Mouse (Mus musculus) neural tube, embryonic 13.5 days (tissue): Measurements from ENCODE around the gene Cox5b. TPM values are rescaled to one million over a fixed set of nuclear protein-coding genes. Genes with fewer than 3 reads are reported as not detected.

ENCODE experiments used
- ATAC-seq: fragments of 200-750 bp; cut with Nextera tagmentation; 2 replicates; pipeline ENCODE4 v1.8.0; 2017; ENCODE audit warnings: low read depth, mild to moderate bottlenecking, moderate TSS enrichment, moderate library complexity
- H3K27ac ChIP-seq: fragments of 300-500 bp; sonication (generic); replicated peaks from 2 replicates; pipeline ENCODE4 v1.5.1; 2015; ENCODE audit warnings: moderate library complexity, mild to moderate bottlenecking, inconsistent platforms
- H3K27me3 ChIP-seq: fragments of 300-500 bp; sonication (generic); 2 replicates; pipeline ENCODE4 v1.6.1; 2015; ENCODE audit warnings: mild to moderate bottlenecking, inconsistent platforms
- H3K36me3 ChIP-seq: fragments of 300-500 bp; sonication (generic); 2 replicates; pipeline ENCODE4 v1.6.1; 2015; ENCODE audit warnings: mild to moderate bottlenecking, inconsistent platforms
- H3K4me1 ChIP-seq: fragments of 300-500 bp; sonication (generic); replicated peaks from 2 replicates; pipeline ENCODE4 v1.6.1; 2015; ENCODE audit warnings: inconsistent platforms
- H3K4me2 ChIP-seq: fragments of 300-500 bp; sonication (generic); 2 replicates; pipeline ENCODE4 v1.6.1; 2015; ENCODE audit warnings: inconsistent platforms, mild to moderate bottlenecking, moderate library complexity
- H3K4me3 ChIP-seq: fragments of 300-500 bp; sonication (generic); 2 replicates; pipeline ENCODE4 v1.5.1; 2015; ENCODE audit warnings: mild to moderate bottlenecking, inconsistent platforms
- H3K9ac ChIP-seq: fragments of 300-500 bp; sonication (generic); 2 replicates; pipeline ENCODE4 v1.6.1; 2015; ENCODE audit warnings: moderate library complexity, mild to moderate bottlenecking, inconsistent platforms
- H3K9me3 ChIP-seq: fragments of 300-500 bp; sonication (generic); 2 replicates; pipeline ENCODE4 v1.6.1; 2016; ENCODE audit warnings: inconsistent platforms
- WGBS: fragments of 180-500 bp; shearing (Covaris S2); methylation state at CpG from one replicate; pipeline ENCODE4 v1.1.7; 2015; 5-methylcytosine and 5-hydroxymethylcytosine counted together
- microRNA-seq: library from miRNA; unstranded; fragments of <30 nt; microRNA quantifications from one replicate; pipeline ENCODE4, GENCODE M21; 2016
- polyA plus RNA-seq: library from polyadenylated mRNA; unstranded; fragments of >200 nt; fragmentation: Nextera tagmentation; extraction: Ambion mirVana; gene quantifications from 2 replicates; pipeline ENCODE4 v1.2.1, GENCODE M21; 2015

Gene Cox5b
- polyA plus RNA-seq, 1 experiment from 2014 or later: 697 TPM

DNA sequence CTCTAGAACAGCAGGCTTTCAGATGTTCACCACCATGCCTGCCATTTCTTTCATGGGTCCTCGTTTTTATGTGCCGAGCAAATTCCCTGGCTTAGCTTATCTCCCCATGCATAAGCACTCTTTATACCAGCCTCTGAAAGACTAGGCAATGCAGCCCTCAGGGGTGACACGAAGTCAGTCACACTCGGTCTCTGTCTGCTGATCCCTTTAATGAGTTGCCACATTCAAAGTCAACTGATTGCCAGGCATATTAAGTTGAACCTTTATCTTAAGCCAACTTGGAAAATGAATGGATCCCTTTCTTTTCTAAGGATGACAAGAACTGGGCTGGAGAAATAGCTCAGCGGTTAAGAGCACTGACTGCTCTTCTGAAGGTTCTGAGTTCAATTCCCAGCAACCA is 48.0 kb downstream of the Cox5b start:
- H3K9ac ChIP-seq: no peak overlapping the region
- 72% methylated on average over 5 of the region's 5 CpGs for WGBS
- no peaks in the 10 kb centered on the region for H3K9me3 ChIP-seq
- H3K27ac ChIP-seq: no peak overlapping the region
- H3K4me1 ChIP-seq: peaks cover 4% of the 10 kb centered on the region; the same call in 1 of the 2 replicates
- peaks cover 5% of the 10 kb centered on the region; the same call in 1 of the 2 replicates for H3K27me3 ChIP-seq
- no peak for ATAC-seq
- H3K4me3 ChIP-seq: no peak overlapping the region
- H3K4me2 ChIP-seq: no peak overlapping the region
- no peaks in the 10 kb centered on the region for H3K36me3 ChIP-seq

DNA sequence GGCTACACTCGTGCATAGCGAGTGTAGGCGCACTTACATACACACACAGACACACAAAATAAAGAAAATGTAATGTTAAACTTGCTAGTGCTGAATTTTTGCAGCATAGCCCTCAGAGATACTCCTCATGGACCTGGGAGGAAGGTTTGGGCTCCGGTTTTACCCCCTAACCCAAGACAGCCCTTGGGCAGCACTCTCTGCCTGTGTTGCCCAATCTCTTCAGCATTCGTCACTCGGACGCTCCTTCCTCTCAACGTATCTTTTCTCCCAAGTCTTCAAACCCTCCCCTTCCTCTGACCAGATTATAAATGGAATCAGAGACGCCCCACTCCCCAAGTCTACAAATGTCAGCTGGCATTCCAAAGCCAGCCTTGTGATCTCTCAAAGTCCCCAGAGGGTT is 51.8 kb downstream of the Cox5b start:
- Histone ChIP-seq H3K9me3 (no peaks in the 10 kb centered on the region), H3K4me2 (no peak overlapping the region), H3K4me3 (no peak overlapping the region), H3K27me3 (peaks cover 5% of the 10 kb centered on the region; the same call in 1 of the 2 replicates), H3K36me3 (no peaks in the 10 kb centered on the region), H3K9ac (no peak overlapping the region), H3K4me1 (peaks cover 13% of the 10 kb centered on the region; the same call in 1 of the 2 replicates), H3K27ac (no peak overlapping the region)
- 82% methylated on average over 9 of the region's 9 CpGs for WGBS
- ATAC-seq: no peak

Small RNA genes within 50 kb of the gene (microRNA-seq; reads per million reads assigned to microRNA genes)
- not detected for gene Gm24133

Other genes starting within 250 kb of the Cox5b start
- gene Lman2l, start 246.2 kb upstream of the Cox5b start, polyA plus RNA-seq: 73.1 and 74.6 TPM in 2 replicates
- gene Cnnm4, start 219.8 kb upstream of the Cox5b start, polyA plus RNA-seq: 9.3 and 10.3 TPM in 2 replicates
- 3.4 and 4.2 TPM in 2 replicates for gene Cnnm3, start 179.6 kb upstream of the Cox5b start, polyA plus RNA-seq
- gene Ankrd23, start 154.6 kb upstream of the Cox5b start, polyA plus RNA-seq: 19.0 and 19.2 TPM in 2 replicates
- 0.32 and 1.9 TPM in 2 replicates for gene Gm42417, start 152.0 kb upstream of the Cox5b start, polyA plus RNA-seq
- 23.8 and 26.2 TPM in 2 replicates for gene Ankrd39, start 144.0 kb upstream of the Cox5b start, polyA plus RNA-seq
- 23.4 and 25.2 TPM in 2 replicates for gene Sema4c, start 133.1 kb upstream of the Cox5b start, polyA plus RNA-seq
- gene Fam178b, start 8.3 kb upstream of the Cox5b start, polyA plus RNA-seq: 0.24 TPM in 1 of 2 replicates, not detected in the other
- gene 4933424G06Rik, start 18.7 kb downstream of the Cox5b start, polyA plus RNA-seq: 0.36 and 0.66 TPM in 2 replicates
- gene Actr1b, start 23.0 kb downstream of the Cox5b start, polyA plus RNA-seq: 120 and 126 TPM in 2 replicates
- gene Zap70, start 70.3 kb downstream of the Cox5b start, polyA plus RNA-seq: 0.63 and 0.87 TPM in 2 replicates